Mouse (Mus musculus) adrenal gland, adult 2 months (tissue): ENCODE data around the gene Rnf220. TPM values are rescaled to one million over a fixed set of nuclear protein-coding genes. Genes with fewer than 3 reads are reported as not detected.

Source experiments
- DNase-seq: peaks from one replicate; pipeline ENCODE4 v3.0.0; 2021
- long read RNA-seq: library from polyadenylated mRNA; stranded (forward); transcript quantifications from one replicate; pipeline ENCODE4 v2.0.0, GENCODE M21; 2021
- polyA plus RNA-seq: library from polyadenylated mRNA; depleted of rRNA; stranded (reverse); fragments of >200 nt; gene quantifications from 2 replicates; pipeline ENCODE4 v1.2.3, GENCODE M21; 2012; rRNA removed
- total RNA-seq, 2 experiments: library from RNA; stranded (reverse); gene quantifications; 2 replicates each; pipeline ENCODE4 v1.2.3; 2021

Rnf220 gene
- total RNA-seq (10 to 100 TPM; 79.4 to 97.0 TPM), polyA plus RNA-seq (111 and 119 TPM in 2 replicates)
- long read RNA-seq, transcript Rnf220-214 (3 exons, 728 nt): minor isoform, 5 of 75 reads
- long read RNA-seq, transcript Rnf220-212 (11 exons, 1,949 nt): major isoform, 15 of 75 reads
- long read RNA-seq, partial matches to known transcripts: 13 of 75 reads
- long read RNA-seq, other reads (novel, unspliced or antisense): 42 of 75 reads

DNA sequence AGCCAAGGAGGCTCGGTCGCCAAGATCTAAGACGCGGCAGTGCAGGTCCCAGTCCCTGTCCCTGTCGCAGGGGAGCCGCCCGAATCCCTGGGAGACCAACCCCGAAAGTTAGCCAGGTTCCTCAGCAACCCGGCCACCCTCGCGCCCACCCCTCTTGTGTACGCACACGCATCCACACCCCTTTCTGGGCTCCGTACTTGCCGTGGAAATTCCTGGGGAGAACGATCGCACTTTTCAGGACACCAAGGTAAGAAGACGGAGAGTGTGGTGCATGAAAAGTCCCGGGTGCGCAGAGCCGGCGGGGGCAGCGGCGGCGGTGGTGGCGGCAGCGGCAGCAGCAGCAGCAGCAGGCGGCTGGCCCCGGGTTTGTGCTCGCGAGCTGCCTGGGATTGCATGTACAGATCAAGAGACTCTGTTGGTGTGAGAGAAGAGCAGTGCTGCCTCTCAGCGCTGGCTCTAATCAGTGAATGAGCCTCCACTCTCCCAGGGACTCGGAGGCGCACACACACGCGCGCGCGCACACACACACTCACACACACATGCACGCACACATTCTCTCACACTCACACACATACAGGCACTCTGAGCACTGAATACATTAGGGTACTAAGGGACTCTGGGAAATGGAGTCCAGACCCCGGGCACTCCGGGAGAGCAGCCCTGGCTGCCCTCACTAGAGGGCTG, at the start of gene Rnf220:
Rnf220 (minus strand) TSS at position 571 of the 684 bp plus-strand sequence.
- peak; percentile 45 for DNase-seq

DNA sequence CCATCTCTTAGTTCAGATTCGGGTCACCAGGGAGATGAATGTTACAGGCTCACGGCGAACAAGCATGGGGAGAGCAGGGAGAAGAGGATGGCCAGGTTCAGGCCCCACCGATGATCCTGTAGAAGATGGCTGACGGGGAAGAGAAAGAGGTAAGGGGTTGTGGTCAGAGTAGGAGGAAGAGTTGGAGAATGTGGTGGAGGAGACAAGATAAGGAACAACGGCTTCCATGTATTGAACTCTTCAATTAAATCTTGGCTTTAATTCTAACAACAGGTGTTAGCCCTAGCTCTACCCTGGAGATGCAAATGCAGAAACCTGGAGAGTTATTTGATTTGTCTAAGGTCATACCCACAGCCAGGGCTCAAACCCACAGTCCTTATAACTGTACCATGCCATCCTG, 49.8 kb upstream of the Rnf220 start:
- no peak for DNase-seq

DNA sequence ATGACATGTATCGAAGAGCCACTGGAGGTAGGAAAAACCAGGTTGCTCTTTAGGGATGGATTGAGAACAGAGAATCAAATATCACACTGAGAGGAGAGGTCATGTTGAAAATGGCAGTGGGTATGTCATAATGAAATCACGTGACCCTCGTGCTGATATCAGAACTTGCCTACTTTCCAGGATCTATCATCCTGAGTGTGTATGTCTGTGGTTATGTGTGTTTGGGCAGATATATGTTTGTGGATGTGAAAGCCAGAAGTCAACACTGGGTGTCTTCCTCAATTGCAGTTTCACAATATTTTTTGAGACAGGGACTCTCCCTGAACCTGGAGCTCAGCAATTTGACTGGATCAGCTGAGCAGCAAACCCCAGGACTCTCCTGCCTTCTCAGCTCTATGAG, 48.6 kb upstream of the Rnf220 start:
- no peak for DNase-seq

DNA sequence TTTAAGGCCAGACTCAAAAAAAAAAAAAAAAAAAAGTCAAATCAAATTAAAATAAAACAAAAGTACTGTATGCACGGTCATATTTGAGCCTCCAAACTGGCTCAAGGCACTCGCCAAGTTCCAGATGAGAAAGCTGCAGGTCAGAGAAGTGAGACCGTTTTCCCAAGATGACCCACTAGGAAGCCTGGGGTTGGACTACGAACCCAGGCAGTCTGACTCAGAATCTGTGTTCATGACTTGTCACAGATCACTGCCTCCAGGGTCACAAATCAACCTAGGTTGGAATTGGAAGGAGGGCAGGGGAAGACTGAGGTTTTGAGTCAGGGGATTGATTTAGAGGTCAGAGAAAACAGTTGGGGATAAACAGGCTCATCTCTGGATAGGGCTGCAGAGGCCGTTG, 43.7 kb upstream of the Rnf220 start:
- DNase-seq: peak; percentile 46

DNA sequence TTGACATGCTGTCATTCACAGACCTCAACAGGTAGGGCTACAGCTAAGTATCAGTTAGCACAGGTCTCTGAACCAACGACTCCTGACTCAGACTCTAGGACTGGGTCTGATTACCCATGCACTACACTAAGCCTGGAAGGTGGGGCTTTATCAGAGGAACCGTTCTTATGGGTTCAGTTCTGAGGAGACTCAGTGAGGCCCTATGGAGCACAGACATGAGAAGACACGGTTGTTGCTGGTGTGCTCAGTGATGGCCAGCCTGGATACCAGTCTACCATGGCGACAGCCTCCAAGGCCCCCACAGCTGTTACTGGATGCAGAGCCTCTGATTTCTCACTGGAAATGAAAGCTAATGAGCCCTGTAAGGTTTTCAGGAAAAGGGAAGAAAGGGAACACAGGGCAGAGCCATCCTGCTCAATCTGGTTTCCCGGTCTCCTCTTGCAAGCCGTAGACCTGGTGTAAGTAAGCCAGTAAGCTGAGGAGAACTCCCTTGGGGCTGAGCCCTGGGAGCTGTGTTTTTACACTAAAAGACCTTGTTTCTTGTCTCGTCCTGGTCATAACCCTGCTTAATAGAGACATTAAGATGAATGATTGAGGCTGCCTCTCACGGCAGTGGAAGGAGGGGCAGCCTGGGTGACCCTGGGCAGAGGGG, 42.6 kb upstream of the Rnf220 start:
- no peak for DNase-seq

DNA sequence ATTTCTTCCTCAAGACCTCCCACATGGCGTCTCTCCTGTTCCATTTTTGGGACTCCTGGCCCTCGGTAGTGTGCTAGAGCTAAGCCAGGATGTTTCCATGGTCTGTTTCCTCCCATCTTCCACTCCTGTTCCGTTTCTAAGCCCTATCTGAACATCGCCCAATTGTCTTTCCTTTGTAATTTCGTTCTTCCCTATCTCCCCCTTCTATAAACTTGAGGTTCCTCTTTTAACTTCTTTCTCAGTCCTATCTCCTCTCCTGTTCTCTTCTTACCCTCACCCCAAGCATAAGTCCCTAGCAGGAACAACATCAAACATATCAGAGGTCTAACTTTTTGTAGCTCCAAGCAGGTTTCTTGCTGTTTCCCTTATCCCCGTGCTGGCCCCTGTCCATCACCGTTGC, 40.1 kb upstream of the Rnf220 start:
- no peak for DNase-seq

DNA sequence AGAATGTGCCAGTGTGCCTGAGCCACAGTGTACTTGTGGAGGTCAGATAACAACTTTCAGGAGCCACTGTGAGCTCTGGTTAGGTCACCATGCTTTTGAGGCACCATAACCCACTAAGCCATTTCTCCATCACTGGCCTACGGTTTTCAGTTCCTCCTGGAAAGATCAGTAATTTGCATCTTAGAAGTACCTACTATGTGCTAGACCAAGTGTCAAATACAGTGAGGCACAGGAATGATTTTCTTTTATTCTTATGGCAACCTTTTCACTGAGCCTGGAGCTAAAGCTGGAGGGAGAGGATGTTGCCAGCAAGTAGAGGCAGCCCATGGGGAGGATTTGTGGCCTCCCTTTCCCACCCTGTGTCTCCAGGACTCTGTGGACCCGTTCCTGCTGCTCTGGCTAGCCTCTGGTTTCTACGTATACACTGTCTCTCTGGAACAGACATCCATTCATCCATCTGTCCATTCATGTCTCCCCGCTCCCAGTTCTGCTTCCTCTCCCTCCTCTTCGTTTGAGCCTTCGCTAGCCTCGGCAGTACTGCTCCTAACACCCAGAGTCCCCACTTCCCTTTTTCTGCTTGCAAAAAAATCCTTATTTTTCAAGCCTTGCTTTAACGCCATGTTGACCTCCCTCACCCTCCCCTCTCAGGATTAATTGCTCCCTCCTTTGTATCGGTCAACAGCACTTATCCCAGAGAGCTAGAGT, 38.8 kb upstream of the Rnf220 start:
- DNase-seq: no peak

DNA sequence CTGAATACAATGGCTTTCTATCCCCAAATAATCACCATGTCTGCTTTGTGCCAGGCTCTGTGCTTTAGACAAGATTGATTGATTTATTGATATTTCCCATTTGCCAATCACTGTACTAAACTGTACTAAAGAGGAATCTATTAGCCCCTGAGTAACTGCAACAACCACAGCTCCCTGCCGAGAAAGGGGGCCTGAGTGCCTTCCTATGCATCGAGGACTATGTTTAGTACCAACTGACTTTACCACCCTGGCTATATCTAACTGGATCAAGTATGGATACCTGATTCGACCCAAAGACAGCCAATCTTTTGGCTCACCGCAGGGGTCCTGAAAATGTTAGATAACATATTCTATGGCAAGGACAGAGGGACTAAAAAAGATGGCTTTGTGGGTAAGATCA, 33.0 kb upstream of the Rnf220 start:
- no peak for DNase-seq

DNA sequence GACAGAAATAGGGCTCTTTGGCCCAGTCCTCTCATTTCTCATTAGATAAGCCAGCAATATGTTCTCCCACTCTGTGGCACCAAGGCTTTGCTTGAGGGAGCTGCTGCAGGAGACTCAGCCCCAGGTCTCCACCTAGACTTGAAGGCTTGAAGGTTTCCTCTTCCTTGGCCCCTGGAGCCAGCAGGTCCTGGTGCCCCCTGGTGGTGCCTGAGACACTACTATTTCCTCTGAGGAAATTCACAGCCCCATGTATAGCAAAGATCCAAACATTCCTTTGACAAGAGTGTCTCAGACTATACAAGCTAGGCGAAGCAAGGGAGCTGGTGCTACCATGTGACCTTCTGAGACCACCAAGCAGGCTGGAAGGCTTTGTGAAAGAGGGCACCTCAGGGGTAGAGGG, 31.1 kb upstream of the Rnf220 start:
- peak; percentile 46 for DNase-seq

DNA sequence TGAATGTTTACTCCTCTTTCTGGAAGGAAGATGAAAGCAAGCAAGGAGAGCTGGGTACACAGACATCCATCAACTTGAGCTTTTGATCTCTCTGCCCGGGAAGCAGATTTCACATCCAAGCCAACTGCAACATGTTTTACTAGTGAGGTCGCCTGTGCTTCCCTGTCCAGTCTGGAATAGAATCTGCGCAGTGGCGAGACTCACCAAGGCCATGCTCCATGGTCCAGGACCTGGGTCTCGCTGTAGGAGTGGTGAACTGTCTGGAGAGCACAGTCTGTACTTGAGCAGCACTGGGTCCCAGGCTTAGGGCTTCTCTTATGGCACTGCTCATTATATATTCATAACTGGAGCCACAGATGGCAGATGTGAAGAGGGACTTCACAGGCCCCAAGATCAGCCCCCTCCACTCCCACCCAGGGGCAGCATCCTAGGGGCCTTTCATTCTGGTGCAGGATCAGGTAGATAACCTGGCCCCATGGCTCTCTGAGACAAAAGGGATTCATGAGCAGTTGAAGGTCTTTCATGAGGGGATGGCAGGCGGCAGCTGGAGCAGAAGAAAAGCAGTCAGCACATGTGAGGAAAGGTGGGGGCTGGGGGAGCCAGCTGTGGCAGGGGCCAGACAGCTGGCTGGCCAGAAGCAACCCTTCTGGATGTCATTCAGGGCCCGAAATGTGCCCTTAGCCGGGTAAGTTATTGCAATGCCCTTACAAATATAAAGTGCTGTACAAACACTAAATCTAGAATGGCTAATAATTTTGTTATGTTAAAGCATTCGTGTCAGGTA, 30.5 kb upstream of the Rnf220 start:
- DNase-seq: peak; percentile 50

DNA sequence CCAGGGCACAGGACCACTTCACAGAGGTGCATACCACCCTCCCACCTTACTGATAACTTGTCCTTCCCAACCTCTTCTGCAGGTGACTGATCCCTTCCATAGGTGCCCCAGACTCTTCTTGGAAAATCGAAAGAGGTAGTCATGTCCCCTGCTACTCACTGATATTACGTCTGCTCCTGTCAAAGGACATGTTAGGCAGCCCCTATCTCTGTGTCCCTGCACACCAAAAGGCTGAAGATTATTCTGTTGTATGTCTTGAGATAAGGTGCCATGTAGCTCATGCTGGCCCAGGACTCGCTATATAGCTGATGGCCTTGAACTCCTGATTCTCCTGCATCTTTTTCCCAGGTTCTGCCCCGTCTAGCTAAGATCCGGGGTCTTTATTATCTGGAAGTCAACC, 29.1 kb upstream of the Rnf220 start:
- no peak for DNase-seq

DNA sequence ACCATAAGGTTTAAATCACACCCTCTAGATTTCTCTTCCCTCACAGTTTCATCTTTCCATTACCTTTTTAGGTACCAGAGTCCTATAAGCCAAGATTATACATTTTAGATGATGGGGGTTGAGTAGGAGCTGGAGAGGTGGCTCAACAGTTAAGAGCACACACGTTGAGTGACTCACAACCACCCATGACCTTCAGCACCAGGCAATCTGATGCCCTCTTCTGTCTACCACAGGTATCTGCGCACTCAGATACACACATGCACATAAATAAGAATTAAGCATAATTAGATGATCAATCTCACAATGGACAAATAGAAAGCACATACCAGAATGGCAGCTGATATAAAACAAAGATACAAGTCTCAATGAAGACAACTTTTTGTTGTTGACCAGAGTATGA, 24.5 kb upstream of the Rnf220 start:
- no peak for DNase-seq

DNA sequence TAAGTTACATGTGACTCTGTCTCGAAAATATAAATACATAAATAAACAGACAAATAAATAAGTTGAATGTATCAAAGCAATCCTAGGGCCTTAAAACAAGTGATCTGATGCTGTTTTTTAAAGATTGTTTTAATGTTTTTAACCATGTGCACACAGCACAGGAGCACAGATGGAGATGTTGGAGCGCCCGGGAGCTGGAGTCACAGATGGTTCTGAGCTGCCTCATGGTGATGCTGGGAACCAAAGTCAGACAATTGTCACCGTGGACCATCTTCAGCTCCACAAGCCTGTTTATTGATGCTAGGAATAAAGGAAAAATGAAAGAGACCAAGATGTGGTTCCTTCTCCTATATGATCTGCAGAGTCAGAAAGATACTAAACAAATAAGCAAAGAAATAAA, 21.4 kb upstream of the Rnf220 start:
- no peak for DNase-seq

DNA sequence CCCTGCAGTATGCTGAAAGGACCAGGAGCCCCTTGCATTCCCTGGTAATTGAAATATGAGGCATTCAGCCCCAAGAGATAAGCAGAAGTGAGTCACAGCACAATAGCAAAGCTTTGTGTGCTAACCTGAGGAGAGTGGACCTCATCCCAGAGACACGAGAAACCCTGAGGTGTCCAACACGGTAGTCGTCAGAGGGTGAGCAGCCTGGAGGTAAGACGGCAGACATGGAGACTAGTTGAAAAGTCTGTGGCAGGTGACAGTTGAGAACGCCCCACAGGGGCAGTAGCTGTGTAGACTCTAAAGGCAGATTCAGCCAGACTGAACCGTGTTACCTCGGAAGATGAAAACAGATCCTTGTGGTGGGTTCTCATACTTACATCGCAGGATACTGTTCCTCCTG, 2.2 kb upstream of the Rnf220 start:
- no peak for DNase-seq

DNA sequence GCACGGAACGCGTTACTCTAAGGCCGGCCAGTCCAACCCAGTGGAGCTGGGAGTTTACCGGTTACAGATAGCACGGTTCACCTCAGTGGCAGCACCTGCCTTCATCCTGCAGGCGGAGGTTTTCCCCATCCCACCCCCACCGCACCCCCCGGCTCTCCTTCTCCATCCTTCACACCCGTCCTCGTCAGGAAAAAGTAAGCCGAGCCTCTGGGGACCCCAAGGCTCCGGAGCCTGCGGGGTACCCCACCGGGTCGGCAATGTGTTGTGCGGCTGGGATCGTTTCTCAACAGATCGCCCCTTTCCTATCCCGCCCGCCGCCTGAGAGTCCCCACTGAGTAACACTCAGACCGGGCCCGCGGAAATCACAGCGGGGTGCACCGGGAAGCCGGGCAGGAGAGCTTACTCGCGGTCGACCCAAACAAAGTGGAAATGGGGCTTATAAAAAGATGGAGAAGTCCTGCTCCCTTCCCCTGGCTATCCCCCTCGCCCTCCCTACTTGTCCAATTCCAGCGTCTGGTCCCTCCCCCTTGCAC, 917 bp downstream of the Rnf220 start:
- peak; percentile 33 for DNase-seq

DNA sequence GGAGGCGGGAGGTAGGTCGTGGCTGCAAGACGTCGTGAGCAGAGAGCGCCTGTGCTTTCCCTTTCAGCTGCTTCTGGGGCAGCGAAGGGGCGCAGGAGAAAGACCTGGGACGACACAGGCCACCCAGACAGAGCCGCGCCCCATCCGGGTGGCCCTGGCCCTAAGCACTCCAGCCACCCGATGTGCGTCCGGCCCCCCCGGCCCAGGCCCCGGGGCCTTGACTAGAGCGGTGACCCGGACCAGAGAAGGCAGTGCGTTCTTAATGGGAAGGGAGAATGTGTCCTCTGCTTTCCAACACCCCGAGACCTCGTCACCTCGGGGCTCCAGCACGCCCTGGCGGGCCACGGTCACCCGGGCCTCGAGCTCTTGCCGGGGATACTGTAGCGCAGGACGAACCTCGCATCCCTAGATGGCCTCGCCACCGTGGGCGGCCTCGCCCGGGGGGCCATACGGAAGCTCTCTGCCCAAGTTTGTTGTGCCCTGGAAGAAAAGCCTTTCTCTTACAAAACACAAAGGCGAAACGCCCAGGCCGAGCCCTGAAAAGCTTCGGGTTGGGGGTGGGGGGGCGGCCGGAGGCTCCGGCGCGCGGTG, 1.8 kb downstream of the Rnf220 start:
- DNase-seq: peak; percentile 63

DNA sequence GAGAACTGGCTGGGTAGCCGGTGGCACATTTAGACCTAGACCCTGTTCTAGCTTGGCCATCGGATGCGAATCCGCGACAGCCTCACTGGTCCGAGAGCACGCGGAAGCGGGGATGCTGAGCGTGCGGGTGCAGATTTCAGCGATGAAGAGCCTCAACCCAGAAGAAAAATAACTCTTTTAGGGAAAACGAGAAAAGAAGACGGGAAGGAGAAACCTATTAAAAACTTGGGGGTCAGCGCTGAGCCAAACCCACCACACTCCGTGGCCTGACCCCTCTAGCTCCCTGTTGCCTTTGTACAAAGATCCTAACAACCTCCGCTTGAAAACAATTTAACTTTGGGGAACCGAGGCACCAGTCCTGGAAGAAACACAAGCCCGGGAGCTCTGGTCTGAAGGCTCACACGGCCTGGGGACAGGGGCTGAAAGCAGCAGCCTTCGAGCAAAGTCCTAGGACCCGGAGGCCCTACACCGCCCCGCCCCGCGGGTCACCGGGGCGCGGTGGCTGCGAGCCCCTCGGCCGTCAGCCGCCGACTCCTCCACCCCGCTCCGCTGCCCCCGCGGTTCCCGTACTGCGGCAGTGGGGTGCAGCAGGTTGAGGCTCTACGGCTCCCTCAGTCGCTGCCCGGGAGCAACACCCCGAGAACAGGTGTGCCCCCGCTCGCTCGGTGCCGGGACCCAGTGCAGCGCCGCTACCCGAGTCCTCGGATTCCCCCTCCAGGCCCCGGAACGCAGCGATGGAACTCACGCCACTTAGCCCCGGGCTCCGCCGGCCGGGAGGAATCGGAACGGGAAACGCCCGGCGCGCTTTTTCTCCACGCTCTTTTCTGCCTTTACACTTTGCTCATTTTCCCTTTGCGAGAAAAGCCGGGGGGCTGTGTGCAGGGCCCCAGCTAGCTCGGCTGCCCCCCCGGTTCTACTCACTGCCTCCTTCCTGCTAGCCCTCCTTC, 2.7 kb downstream of the Rnf220 start:
- DNase-seq: peak; percentile 45

DNA sequence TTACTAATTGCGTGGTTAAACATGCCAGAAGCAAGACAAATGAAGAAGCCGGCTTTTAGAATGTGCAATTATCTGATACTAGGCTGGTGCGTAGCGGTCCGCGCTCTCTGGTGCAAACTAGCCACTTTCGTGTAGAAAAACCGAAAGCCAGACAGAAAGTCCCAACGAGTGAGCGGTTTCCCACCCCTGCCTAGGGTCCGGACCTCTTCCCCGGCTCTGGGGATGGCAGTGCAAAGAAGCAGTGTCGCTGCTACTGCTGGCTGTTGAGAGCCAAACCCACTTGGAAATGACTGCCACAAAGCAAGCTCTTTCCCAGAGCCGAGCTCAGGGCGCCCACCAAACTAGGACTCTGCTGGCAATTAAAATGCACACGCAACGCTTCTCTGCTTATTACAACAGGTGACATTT, 3.7 kb downstream of the Rnf220 start:
- peak; percentile 28 for DNase-seq

DNA sequence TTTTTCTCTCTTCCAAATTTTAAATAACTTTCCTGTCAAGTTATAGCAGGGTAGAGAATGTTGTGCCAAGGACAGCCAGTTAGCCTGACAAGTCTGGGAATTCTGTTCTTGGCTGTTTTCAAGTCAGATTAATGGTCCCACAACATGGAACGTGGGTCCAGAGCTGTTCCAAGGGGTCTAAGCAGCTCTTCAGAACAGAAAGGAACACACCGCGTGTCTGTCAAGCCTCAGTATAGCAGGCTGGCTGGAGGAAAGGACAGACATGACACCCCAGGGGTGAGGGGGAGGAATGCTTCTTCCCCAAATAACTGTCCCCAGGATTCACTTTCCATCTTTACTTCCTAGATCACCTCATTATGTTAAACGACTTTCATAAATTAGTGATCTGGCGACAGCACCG, 5.0 kb downstream of the Rnf220 start:
- DNase-seq: no peak

DNA sequence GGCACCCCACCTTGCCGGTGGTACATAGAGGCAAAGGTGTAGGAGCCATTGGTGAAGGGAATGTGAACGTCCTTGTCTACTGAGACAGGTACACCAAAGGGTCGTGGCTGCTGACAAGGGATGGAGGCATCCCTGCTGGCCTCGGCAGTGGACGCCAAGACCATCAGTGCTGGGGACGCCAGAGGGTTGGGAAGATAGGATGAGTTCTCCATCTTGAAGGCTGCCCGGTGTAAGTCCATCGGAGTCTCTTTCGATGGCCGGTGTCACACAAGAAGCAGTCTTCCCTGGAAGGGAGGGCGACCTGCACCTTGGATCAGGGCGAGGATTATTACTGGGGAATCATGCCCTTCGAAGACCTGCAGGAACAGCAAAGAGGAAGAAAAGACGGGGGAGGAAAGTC, 6.9 kb downstream of the Rnf220 start:
- no peak for DNase-seq
